Mouse (Mus musculus) megakaryocyte, embryonic 14.5 days (primary cell): Measurements from ENCODE around the gene Akr1a1. TPM values are rescaled to one million over a fixed set of nuclear protein-coding genes. Genes with fewer than 3 reads are reported as not detected.
A peak's percentile ranks its signal among the peaks of the same experiment; 100 is the strongest.

Experiments used
- H3K27me3 ChIP-seq: replicated peaks from 2 replicates; pipeline ENCODE3; 2012; ENCODE audit warnings: inconsistent platforms
- H3K36me3 ChIP-seq: replicated peaks from 2 replicates; pipeline ENCODE3; 2012; ENCODE audit warnings: low read length, inconsistent platforms, mixed read lengths
- H3K4me1 ChIP-seq: 2 replicates; pipeline ENCODE4 v1.6.1; 2012; ENCODE audit warnings: inconsistent platforms
- H3K4me3 ChIP-seq: replicated peaks from 2 replicates; pipeline ENCODE3; 2012; ENCODE audit warnings: moderate library complexity, mild to moderate bottlenecking, inconsistent platforms
- H3K9me3 ChIP-seq: 2 replicates; pipeline ENCODE4 v1.6.1; 2012; ENCODE audit warnings: inconsistent platforms
- FLI1 ChIP-seq: IDR thresholded peaks from 2 replicates; pipeline ENCODE4 v1.6.1; 2012; ENCODE audit warnings: low read length, inconsistent platforms, mixed read lengths
- GATA1 ChIP-seq: IDR thresholded peaks from 3 replicates; pipeline ENCODE4 v1.6.1; 2012; ENCODE audit warnings: mixed read lengths, low read length, inconsistent platforms, borderline replicate concordance
- polyA plus RNA-seq: library from polyadenylated mRNA; stranded (reverse); fragments of >175 nt; gene quantifications from 2 replicates; pipeline ENCODE4 v1.2.3, GENCODE M21; 2012; ENCODE audit warnings: low replicate concordance; ENCODE audit not compliant: insufficient read depth

The Akr1a1 gene
- polyA plus RNA-seq, 1 experiment, result 135 TPM

DNA sequence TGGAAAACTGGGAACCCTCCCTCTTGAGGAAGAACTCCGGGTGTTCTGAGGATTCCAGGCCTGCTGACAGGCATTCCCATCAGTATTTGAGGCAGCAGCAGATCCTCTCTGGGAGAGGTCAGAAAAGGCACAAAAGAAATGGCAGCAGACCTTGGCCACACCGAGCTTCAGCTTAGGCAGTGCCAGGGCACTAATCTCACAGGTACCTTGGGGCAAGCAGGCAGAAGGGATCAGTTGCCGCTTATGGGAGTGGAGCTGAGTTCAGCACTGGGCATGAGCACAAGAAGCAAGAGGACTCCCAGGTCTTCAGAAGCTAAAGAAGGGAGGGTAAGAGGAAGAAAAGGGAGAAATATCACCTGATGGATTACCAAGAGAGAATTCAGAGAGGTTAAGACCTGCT lies 6.5 kb upstream of the Akr1a1 start:
- H3K9me3 ChIP-seq, result peaks cover 8% of the 10 kb centered on the region
- H3K27me3 ChIP-seq, result peaks cover 8% of the 10 kb centered on the region
- no peak overlapping the region for H3K4me3 ChIP-seq
- TF ChIP-seq FLI1 (no peak), GATA1 (no peak)
- H3K36me3 ChIP-seq, result no peaks in the 10 kb centered on the region
- peaks cover 31% of the 10 kb centered on the region for H3K4me1 ChIP-seq

- TF ChIP-seq GATA1 (no peak), FLI1 (no peak)
- no peaks in the 10 kb centered on the region for H3K9me3 ChIP-seq
- no peaks in the 10 kb centered on the region for H3K36me3 ChIP-seq
- H3K4me3 ChIP-seq, result no peak overlapping the region
- H3K27me3 ChIP-seq, result peaks cover 7% of the 10 kb centered on the region
- peaks cover 40% of the 10 kb centered on the region for H3K4me1 ChIP-seq
Measured at GRCm38 (mm10) chr4:116655658-116656057, 4.2 kb upstream of the Akr1a1 start.

DNA sequence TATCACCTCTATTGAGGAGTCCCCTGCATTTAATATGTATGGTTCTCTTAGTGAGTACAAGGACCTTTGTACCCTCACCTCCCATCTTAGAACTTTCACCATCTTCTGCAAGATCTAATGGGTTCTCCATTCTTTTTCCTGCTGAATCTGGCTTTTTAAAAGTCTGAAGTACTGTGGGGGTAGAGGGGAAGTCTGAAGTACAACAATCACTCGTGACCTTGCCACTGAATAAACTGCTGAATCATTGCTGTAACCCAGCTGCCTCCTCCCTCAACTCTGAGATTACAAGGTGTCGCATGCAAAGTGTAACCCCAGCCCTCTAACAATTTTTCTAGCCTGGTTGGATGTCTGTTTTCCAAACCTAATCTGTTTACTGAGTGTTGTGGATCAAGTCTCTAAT lies 3.6 kb upstream of the Akr1a1 start:
- TF ChIP-seq GATA1 (no peak), FLI1 (no peak)
- H3K9me3 ChIP-seq, result no peaks in the 10 kb centered on the region
- H3K36me3 ChIP-seq, result peaks cover under 1% of the 10 kb centered on the region
- peaks cover 41% of the 10 kb centered on the region for H3K4me1 ChIP-seq
- H3K27me3 ChIP-seq, result peaks cover 7% of the 10 kb centered on the region
- H3K4me3 ChIP-seq, result no peak overlapping the region

GRCm38 (mm10) chr4:116653228-116653627 lies 1.7 kb upstream of the Akr1a1 start:
- Histone ChIP-seq H3K4me3 (no peak overlapping the region), H3K36me3 (peaks cover 7% of the 10 kb centered on the region), H3K27me3 (peaks cover 4% of the 10 kb centered on the region), H3K4me1 (peaks cover 54% of the 10 kb centered on the region), H3K9me3 (no peaks in the 10 kb centered on the region)
- TF ChIP-seq GATA1, result no peak
- TF ChIP-seq FLI1, result no peak

DNA sequence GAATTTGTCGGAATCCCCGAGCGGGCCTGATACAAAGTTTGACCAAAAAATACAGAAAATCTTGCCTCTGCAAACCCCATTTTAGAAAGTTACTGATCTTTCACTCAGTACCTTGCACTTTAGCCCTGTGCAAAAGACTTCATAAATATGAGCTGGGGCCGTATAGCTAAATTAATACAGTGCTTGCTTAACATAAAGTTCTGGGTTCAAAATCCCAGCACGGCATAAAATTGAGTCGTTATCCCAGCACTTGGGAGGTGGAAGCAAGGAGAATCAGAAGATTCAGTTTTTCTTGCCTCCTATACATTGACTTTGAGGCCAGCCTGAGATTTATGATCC lies 286 bp upstream of the Akr1a1 start:
- TF ChIP-seq FLI1 (no peak), GATA1 (no peak)
- Histone ChIP-seq H3K9me3 (no peaks in the 10 kb centered on the region), H3K27me3 (no peaks in the 10 kb centered on the region), H3K4me3 (peak overlapping the region; percentile 95), H3K36me3 (peaks cover 20% of the 10 kb centered on the region), H3K4me1 (peaks cover 57% of the 10 kb centered on the region)

DNA sequence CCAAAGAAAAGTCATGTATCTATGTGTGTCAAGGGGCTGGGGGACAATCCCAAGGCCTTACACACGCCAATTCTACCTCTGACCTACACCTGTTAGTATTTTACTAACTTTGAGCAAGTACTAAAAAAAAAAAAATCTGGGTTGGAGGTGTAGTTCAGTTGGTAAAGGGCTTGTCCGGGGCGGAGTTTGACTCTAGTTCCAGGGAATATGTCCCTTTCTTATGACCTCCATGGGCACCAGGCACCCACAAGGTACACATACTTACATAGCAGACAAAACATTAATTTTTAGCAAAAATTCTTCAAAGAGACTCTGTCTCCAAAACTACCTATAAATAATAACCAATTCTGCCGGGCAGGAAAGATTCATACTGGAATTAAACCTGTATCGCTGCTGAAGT lies 1.1 kb downstream of the Akr1a1 start:
- peak overlapping the region; percentile 95 for H3K4me3 ChIP-seq
- H3K4me1 ChIP-seq, result peaks cover 57% of the 10 kb centered on the region
- TF ChIP-seq GATA1 (no peak), FLI1 (no peak)
- peaks cover 32% of the 10 kb centered on the region for H3K36me3 ChIP-seq
- no peaks in the 10 kb centered on the region for H3K27me3 ChIP-seq
- H3K9me3 ChIP-seq, result no peaks in the 10 kb centered on the region

DNA sequence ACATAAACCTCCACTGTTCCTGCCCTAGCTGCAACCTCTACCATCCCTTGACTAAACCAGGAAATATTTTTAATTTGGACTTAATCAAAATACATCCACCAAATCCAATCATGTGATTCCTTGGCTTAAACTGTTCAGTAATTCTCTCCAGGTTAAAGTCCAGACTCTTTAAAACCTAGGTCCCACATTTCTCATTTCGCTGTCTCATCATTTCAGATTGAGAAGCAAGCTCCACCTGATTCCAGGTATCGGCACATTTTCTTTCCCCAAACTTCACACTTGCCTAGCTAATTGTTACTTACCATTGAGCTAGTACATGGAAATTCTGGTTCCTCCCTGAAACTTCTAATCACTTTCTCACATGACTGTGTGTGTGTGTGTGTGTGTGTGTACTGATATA lies 2.1 kb downstream of the Akr1a1 start:
- H3K9me3 ChIP-seq, result no peaks in the 10 kb centered on the region
- H3K36me3 ChIP-seq, result peaks cover 41% of the 10 kb centered on the region
- TF ChIP-seq FLI1, result no peak
- TF ChIP-seq GATA1, result no peak
- H3K4me1 ChIP-seq, result peaks cover 53% of the 10 kb centered on the region
- peak overlapping the region; percentile 23 for H3K4me3 ChIP-seq
- H3K27me3 ChIP-seq, result no peaks in the 10 kb centered on the region

- H3K36me3 ChIP-seq, result peaks cover 75% of the 10 kb centered on the region
- H3K9me3 ChIP-seq, result no peaks in the 10 kb centered on the region
- H3K27me3 ChIP-seq, result no peaks in the 10 kb centered on the region
- no peak for TF ChIP-seq FLI1
- no peak for TF ChIP-seq GATA1
- H3K4me1 ChIP-seq, result peaks cover 48% of the 10 kb centered on the region
- peak overlapping the region; percentile 14 for H3K4me3 ChIP-seq
Measured at GRCm38 (mm10) chr4:116645624-116646023, 5.9 kb downstream of the Akr1a1 start.

DNA sequence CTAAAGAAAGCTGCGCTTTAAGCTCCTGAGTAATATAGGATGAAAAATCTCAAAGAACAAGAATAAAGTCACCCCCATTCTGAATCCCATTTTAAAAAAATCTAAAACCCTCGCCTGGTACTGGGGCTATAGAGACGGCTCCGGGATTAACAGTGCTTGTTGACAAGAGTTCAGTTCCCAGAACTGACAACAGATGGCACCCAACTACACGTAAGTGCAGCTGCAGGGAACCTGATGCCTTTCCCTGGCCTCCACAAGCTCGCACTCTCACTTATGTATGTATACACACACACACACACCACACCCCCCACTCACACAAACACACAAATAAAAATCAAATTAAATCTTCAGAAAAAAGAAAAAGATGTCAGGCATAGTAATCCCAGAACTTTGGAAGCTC lies 7.2 kb downstream of the Akr1a1 start:
- no peak for TF ChIP-seq FLI1
- no peak for TF ChIP-seq GATA1
- no peak overlapping the region for H3K4me3 ChIP-seq
- H3K36me3 ChIP-seq, result peaks cover 81% of the 10 kb centered on the region
- peaks cover 37% of the 10 kb centered on the region for H3K4me1 ChIP-seq
- no peaks in the 10 kb centered on the region for H3K27me3 ChIP-seq
- no peaks in the 10 kb centered on the region for H3K9me3 ChIP-seq

GRCm38 (mm10) chr4:116642071-116642470 lies 9.4 kb downstream of the Akr1a1 start:
- Histone ChIP-seq H3K4me3 (no peak overlapping the region), H3K4me1 (peaks cover 21% of the 10 kb centered on the region), H3K36me3 (peaks cover 89% of the 10 kb centered on the region), H3K9me3 (no peaks in the 10 kb centered on the region), H3K27me3 (no peaks in the 10 kb centered on the region)
- TF ChIP-seq FLI1 (no peak), GATA1 (no peak)

- H3K4me3 ChIP-seq, result no peak overlapping the region
- H3K36me3 ChIP-seq, result peaks cover 89% of the 10 kb centered on the region
- H3K9me3 ChIP-seq, result no peaks in the 10 kb centered on the region
- TF ChIP-seq FLI1, result no peak
- no peak for TF ChIP-seq GATA1
- H3K4me1 ChIP-seq, result peaks cover 4% of the 10 kb centered on the region; the same call in 1 of the 2 replicates
- no peaks in the 10 kb centered on the region for H3K27me3 ChIP-seq
Measured at GRCm38 (mm10) chr4:116638821-116639220, 12.7 kb downstream of the Akr1a1 start.
